ENCODE assay signal across 18 mouse cellular contexts in the genomic region with DNA sequence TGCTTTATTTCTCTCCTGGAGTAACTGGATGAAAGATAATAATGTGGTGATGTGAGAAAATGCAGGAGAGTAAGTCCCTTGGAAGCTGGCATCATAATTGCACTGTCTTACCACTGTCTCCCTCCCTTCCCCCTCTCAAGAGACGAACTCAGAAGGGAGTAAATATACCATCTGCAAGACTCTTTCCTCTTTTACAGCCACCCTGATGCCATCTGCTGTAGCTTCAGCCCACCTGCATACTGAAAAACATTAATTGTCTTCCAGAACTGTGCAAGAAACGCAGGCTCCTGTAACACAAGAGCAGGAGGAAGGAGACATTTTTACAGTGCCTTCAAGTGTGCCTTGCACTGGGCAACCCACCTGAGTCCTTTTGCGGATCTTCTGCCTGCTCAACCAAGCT.
DNase-seq lines count a peak whose midpoint lies in the region; ATAC-seq and TF ChIP-seq lines count a peak whose summit lies in the region.
"Had no signal": no experiment of that assay in that cellular context is flagged by ENCODE, and none has a peak within 500 bp of the region (broad histone marks: within the 10 kb centered on the region; RNA-seq: fewer than 3 reads in every experiment).

No protein-coding gene starts in this region.

- no peak for TF ChIP-seq CTCF in brain, embryonic 14.5 days (IDR thresholded peaks at IDR 0.05; ENCODE audit: borderline replicate concordance, extremely low read depth, insufficient read depth, insufficient read length)

- intact Hi-C loops in left cerebral cortex, postnatal 14 days (cut with DNase I) = no loop called here

- no peak for TF ChIP-seq POLR2A in brain, embryonic 14.5 days (IDR thresholded peaks at IDR 0.05; ENCODE audit: borderline replicate concordance, extremely low read depth, insufficient read depth, insufficient read length, poor library complexity, severe bottlenecking)

- H3K4me3 ChIP-seq in neural tube, embryonic 15.5 days (replicated peaks) = no peak overlapping the region
- H3K4me3 ChIP-seq: embryonic facial prominence, embryonic 13.5 days; heart, embryonic 10.5 days; hindbrain, embryonic 12.5 days; left cerebral cortex, adult 2 months; limb, embryonic 15.5 days had no signal

- H3K9me3 ChIP-seq in neural tube, embryonic 15.5 days (replicated peaks) = no peaks in the 10 kb centered on the region
- H3K9me3 ChIP-seq: embryonic facial prominence, embryonic 13.5 days; heart, embryonic 10.5 days; hindbrain, embryonic 12.5 days; limb, embryonic 15.5 days had no signal

- H3K4me2 ChIP-seq in neural tube, embryonic 15.5 days = no peak overlapping the region
- H3K4me2 ChIP-seq: embryonic facial prominence, embryonic 13.5 days; hindbrain, embryonic 12.5 days; limb, embryonic 15.5 days had no signal

- H3K27me3 ChIP-seq in neural tube, embryonic 15.5 days (replicated peaks) = no peaks in the 10 kb centered on the region
- H3K27me3 ChIP-seq: embryonic facial prominence, embryonic 13.5 days; hindbrain, embryonic 12.5 days; limb, embryonic 15.5 days had no signal

- H3K4me1 ChIP-seq in neural tube, embryonic 15.5 days = no peaks in the 10 kb centered on the region
- H3K4me1 ChIP-seq: embryonic facial prominence, embryonic 13.5 days; heart, embryonic 10.5 days; hindbrain, embryonic 12.5 days; limb, embryonic 15.5 days had no signal

- no peak overlapping the region for H3K27ac ChIP-seq in neural tube, embryonic 15.5 days (replicated peaks)
- H3K27ac ChIP-seq: embryonic facial prominence, embryonic 13.5 days; heart, embryonic 10.5 days; hindbrain, embryonic 12.5 days; left cerebral cortex, adult 2 months; limb, embryonic 15.5 days had no signal

- no peak overlapping the region for H3K9ac ChIP-seq in neural tube, embryonic 15.5 days (replicated peaks)
- H3K9ac ChIP-seq: embryonic facial prominence, embryonic 13.5 days; hindbrain, embryonic 12.5 days; limb, embryonic 15.5 days had no signal

- 70% methylated on average over 3 of the region's 3 CpGs for WGBS in neural tube, embryonic 15.5 days

- DNase-seq in cerebellum, postnatal 25 days = peak; percentile 4
- DNase-seq in cerebellum, adult 9-10 months = no peak
- peak; percentile 44 for DNase-seq in layer of hippocampus, adult 11-12 months (ENCODE audit: low spot score)
- DNase-seq in layer of hippocampus, postnatal 10 days (ENCODE audit: low spot score in 2 of 2) = no peak
- DNase-seq in brain, embryonic 14.5 days (ENCODE audit: low read depth) = peak; percentile 45
- DNase-seq in left cerebral cortex, postnatal 14 days (ENCODE audit: low spot score in 2 of 2) = peak; percentile 30 to 34
- no peak for DNase-seq in ovary, adult 18-20 months (ENCODE audit: low spot score)
- DNase-seq: cerebellum, adult 11 months; heart, postnatal 10 days; lung, postnatal 36 days; thymus, adult 2 months had no signal

- no peaks in the 10 kb centered on the region for H3K36me3 ChIP-seq in neural tube, embryonic 15.5 days
- H3K36me3 ChIP-seq: embryonic facial prominence, embryonic 13.5 days; heart, embryonic 10.5 days; hindbrain, embryonic 12.5 days; limb, embryonic 15.5 days had no signal

- ATAC-seq in neural tube, embryonic 15.5 days (ENCODE audit: low FRiP score) = no peak
- ATAC-seq: intestine, embryonic 16.5 days had no signal

Comparison
In these comparisons a context has a peak if more than half of its experiments do, and no peak if none do; other contexts are left out.
1. DNase-seq: peak in cerebellum, postnatal 25 days (2 of 2), layer of hippocampus, adult 11-12 months (single experiment), brain, embryonic 14.5 days (single experiment) and left cerebral cortex, postnatal 14 days (2 of 2); none in cerebellum, adult 9-10 months (single experiment), layer of hippocampus, postnatal 10 days (0 of 2) and ovary, adult 18-20 months (single experiment).